Mouse (Mus musculus): ENCODE data around the gene Ryr2. TPM values are rescaled to one million over a fixed set of nuclear protein-coding genes. Genes with fewer than 3 reads are reported as not detected.

Gene Ryr2
- polyA plus RNA-seq, 1 experiment from 2014 or later = not detected

DNA sequence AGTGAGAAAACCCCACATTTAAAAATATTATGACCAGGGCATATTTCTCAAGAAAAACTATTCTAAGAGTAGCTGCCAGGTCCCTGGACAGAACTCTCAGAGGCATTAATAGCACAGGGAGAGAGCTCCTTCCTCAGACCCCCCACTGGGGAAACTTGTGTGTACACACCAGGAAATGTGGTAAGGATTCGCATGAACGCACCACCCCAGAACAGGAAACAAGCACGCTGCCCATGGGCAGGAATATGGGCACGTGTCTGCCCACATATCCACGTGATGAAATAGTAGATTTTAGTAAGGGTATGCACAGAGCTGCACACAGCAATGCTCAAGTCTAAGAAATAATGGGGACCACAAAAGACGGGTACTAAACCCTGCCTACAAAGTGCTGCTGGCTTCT, 72.8 kb downstream of the Ryr2 start:
- in situ Hi-C loops (cut with MboI; ENCODE audit: low pct_unique_long_range_greater_than_20kb) = no loop called here
- ATAC-seq (no peak), DNase-seq (ENCODE audit: low read depth, low spot score) (no peak)
- TF ChIP-seq CTCF (IDR thresholded peaks at IDR 0.05) = no peak
- POLR2A ChIA-PET = no interaction called here
- CTCF ChIA-PET = no interaction called here
- H3K27me3 ChIP-seq = no peaks in the 10 kb centered on the region

DNA sequence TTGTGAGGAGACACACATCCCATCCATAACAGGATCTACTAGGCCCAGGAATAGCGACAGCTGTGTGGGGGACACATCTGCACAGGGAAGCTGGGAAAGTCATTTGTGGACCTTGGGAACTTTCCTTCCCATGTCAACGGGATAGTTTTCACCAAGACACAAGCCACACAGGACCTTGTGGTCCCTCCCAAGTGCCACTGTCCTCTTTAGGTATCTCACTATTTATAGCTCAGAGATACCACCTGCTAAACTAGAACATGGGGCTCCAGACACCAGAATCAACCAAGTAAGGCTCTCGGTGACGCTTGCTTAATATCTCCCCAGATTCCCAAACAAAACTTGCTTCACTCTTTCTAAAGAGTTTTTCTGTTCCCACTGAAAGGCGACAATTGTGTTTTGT, 73.5 kb downstream of the Ryr2 start:
- CTCF ChIA-PET = no interaction called here
- no peaks in the 10 kb centered on the region for H3K27me3 ChIP-seq
- DNase-seq (ENCODE audit: low read depth, low spot score) = no peak
- no peak for ATAC-seq
- no peak for TF ChIP-seq CTCF (IDR thresholded peaks at IDR 0.05)
- POLR2A ChIA-PET = no interaction called here
- in situ Hi-C loops (cut with MboI; ENCODE audit: low pct_unique_long_range_greater_than_20kb) = no loop called here

DNA sequence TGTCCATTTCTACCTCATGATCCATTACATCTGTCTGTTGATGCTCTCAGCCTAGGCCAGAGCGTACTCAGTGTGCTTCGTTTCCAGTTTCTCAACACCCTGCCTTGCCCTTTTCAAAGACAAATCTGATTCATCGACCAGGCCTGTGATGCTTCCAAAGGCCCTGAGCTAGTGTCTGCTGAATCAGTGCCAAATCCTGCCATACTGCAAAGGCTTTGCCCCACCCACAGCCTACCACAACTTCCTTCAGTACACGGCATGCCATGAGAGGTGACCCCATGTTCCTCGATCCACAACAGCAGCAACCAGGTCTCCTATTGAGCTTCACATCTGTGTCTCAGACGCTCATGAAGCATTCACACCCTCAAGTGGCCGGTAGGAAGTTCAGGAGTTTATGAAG, 76.9 kb downstream of the Ryr2 start:
- no peaks in the 10 kb centered on the region for H3K27me3 ChIP-seq
- in situ Hi-C loops (cut with MboI; ENCODE audit: low pct_unique_long_range_greater_than_20kb) = no loop called here
- POLR2A ChIA-PET = no interaction called here
- no peak for TF ChIP-seq CTCF (IDR thresholded peaks at IDR 0.05)
- CTCF ChIA-PET = no interaction called here
- no peak for DNase-seq (ENCODE audit: low read depth, low spot score)
- no peak for ATAC-seq

DNA sequence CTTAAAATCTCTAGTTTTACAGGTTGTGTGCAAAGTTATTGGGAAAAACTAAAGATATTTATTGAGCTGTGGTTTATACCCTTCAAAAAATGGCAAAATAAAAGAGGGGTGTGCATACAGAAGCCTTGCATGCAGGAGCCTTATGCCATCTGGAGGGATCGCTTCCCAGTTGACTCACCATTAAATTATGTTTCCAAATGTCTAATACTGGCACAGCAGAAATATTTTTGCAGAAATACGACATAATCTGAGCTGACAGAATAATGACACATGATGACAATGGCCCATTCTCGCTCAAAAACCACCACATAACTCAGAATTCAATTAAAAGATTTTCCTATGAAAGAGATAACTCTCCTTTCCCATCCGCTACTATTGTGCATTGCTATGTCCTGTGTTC, 77.4 kb downstream of the Ryr2 start:
- ChIA-PET POLR2A (no interaction called here), CTCF (no interaction called here)
- ATAC-seq (no peak), DNase-seq (ENCODE audit: low read depth, low spot score) (no peak)
- no peaks in the 10 kb centered on the region for H3K27me3 ChIP-seq
- TF ChIP-seq CTCF (IDR thresholded peaks at IDR 0.05) = no peak
- in situ Hi-C loops (cut with MboI; ENCODE audit: low pct_unique_long_range_greater_than_20kb) = no loop called here

DNA sequence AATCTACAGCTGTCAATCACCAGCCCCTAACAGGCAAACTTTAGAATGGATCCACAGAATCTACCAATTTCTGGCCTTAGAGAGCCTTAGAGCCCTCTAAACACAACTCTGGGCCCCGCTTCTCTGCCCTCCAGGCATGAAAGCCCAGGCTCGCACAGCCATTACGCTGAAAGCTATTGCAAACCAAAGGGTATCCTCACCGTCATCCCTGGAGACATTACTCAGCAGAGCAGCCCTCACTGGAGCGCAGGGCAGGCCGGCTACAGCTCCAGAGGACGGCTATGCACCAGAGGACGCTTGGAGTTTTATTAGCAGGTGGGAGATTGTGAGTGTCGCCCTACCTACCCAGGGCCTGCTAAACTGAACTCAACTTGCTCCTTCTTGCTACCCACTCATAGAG, 88.7 kb downstream of the Ryr2 start:
- TF ChIP-seq CTCF (IDR thresholded peaks at IDR 0.05) = no peak
- H3K27me3 ChIP-seq = peaks cover 11% of the 10 kb centered on the region
- ChIA-PET CTCF (no interaction called here), POLR2A (no interaction called here)
- ATAC-seq (no peak), DNase-seq (ENCODE audit: low read depth, low spot score) (no peak)
- in situ Hi-C loops (cut with MboI; ENCODE audit: low pct_unique_long_range_greater_than_20kb) = no loop called here

DNA sequence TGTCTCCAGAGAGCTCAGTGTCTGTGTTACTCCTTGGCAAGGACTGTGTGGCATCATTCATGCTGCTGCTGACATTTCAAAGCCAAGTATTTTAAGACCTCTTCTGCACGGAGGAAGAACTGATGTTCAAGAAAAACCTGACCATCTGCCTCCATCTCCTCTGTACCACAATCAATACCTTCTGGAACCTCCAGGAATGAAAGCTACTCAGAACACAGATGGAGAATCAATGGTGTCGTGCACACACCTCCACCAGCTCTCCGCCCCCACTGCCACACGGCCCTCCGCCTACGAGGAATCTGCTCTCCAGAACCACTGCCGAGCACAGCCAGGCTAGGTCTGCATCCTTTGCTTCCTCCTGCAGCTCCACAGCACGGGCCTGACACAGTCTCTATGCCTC, 92.8 kb downstream of the Ryr2 start:
- CTCF ChIA-PET = no interaction called here
- ATAC-seq (no peak), DNase-seq (ENCODE audit: low read depth, low spot score) (no peak)
- POLR2A ChIA-PET = interaction anchor here (0.7 kb wide), 1 partner anchor 155 kb away, joined by 5 read pairs; no protein-coding TSS in a partner anchor
- H3K27me3 ChIP-seq = peaks cover 6% of the 10 kb centered on the region
- no peak for TF ChIP-seq CTCF (IDR thresholded peaks at IDR 0.05)
- in situ Hi-C loops (cut with MboI; ENCODE audit: low pct_unique_long_range_greater_than_20kb) = no loop called here

DNA sequence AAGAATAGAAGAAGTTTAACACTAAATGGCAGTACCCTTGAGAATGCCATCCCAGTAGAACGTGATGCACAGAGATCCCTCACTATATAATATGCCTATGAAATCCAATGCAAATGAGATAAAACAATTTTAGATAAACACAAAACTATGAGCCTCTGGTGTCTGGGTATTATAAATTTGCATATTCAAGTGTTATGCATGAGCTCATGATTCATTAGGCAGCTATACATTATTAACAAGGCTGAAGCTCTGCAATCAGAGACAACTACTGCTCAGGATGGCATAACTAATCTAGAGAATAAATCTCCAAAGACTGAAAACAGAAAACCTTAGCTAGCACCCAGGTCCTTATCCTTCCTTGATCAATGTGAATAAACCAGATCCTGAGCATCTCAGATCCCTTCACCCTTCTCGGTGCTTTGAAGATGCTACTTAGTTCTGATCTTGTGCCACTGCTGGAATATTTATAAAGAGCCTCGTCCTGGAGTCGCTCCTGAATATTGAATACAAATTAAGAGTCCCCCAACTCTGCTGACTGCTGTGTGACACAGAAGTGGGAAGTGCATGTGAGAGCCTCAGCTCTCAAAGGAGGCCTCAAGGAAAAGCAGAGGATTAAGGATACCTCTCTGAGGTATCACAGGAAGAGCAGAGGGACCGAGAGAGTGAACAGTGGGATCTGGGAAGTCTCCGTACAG, 97.6 kb downstream of the Ryr2 start:
- CTCF ChIA-PET = no interaction called here
- no peak for TF ChIP-seq CTCF (IDR thresholded peaks at IDR 0.05)
- POLR2A ChIA-PET = no interaction called here
- ATAC-seq = no peak
- H3K27me3 ChIP-seq = no peaks in the 10 kb centered on the region
- in situ Hi-C loops (cut with MboI; ENCODE audit: low pct_unique_long_range_greater_than_20kb) = no loop called here
- DNase-seq (ENCODE audit: low read depth, low spot score) = no peak

DNA sequence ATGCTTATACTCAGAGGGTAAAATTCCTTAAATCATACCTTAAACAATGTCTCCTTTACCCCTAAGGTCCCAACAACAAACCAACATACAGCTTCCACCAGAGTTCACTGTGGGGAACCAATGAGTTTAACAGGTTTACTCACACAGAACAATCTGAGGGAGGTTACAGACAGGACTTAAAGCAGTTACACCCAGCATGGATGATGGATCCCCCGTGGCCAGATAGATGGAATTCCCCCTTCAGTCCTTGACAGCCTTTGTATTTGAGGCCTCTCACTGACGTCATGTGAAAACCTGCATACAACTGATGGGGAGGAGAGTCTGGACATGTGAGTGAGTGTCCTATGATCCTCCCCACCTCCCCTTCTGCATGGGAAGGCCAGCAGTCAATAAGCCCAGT, 99.2 kb downstream of the Ryr2 start:
- DNase-seq (ENCODE audit: low read depth, low spot score) (no peak), ATAC-seq (no peak)
- POLR2A ChIA-PET = no interaction called here
- TF ChIP-seq CTCF (IDR thresholded peaks at IDR 0.05) = no peak
- in situ Hi-C loops (cut with MboI; ENCODE audit: low pct_unique_long_range_greater_than_20kb) = no loop called here
- H3K27me3 ChIP-seq = no peaks in the 10 kb centered on the region
- CTCF ChIA-PET = no interaction called here

DNA sequence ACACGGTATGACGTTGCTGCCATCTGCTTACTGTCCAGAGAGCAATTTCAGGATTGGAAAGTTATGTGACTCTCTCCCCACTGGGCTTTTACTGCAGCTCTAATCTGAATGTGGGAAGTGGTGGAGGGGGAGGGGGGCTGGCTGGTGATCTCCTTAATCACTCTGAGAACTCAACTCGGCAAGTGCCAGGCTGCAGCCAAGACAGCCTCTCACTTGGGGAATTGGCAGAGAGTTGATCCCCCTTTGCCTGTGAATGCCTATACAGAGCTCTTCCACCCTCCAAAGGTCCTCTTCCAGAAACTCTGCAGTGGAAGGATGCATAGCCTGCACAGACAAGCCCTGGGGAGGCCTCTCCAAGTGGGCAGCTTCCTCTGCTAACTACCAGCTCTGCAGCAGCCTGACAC, 104.9 kb downstream of the Ryr2 start:
- ATAC-seq = no peak
- no peaks in the 10 kb centered on the region for H3K27me3 ChIP-seq
- CTCF ChIA-PET = no interaction called here
- no peak for DNase-seq (ENCODE audit: low read depth, low spot score)
- TF ChIP-seq CTCF (IDR thresholded peaks at IDR 0.05) = no peak
- in situ Hi-C loops (cut with MboI; ENCODE audit: low pct_unique_long_range_greater_than_20kb) = no loop called here
- POLR2A ChIA-PET = no interaction called here

DNA sequence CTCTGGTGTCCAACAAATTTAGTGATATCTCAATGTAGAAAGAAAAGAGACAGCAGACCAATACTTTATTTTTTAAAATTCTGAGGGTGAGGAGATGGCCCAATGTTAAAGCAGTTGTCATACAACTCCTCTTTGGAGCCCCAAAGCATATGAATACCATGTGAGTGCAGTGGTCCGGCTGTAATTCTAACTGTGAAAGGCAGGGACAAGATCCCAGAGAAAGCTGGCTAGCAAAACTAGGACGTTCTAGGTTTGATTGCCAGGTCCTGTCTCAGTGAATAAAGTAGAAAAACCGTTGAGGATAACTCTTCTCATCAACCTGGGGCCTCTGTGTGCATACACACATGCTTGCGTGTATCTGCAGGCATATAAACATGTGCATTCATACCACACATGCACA, 106.9 kb downstream of the Ryr2 start:
- ATAC-seq = no peak
- CTCF ChIA-PET = no interaction called here

DNA sequence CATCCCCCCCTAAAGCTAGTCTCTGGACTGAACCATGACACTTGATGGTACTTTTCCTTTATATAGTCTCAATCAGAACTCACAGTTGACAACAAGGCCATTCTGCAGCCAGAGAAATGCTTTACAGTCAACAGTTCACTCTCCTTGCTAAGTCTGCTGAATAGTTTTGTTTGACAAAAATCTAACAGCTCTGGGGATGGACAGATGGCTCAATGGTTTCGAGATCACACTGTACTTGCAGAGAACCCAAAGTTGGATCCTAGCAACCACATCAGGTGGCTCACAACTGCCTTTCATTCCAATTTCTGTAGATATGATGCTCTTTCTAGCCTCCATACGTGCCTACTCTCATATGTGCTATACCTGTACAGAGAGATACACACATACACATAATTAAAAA, 109.4 kb downstream of the Ryr2 start:
- no peak for ATAC-seq
- TF ChIP-seq CTCF (IDR thresholded peaks at IDR 0.05) = no peak
- POLR2A ChIA-PET = no interaction called here

More for the DNA sequence above, 106.9 kb downstream of the Ryr2 start:
- in situ Hi-C loops (cut with MboI; ENCODE audit: low pct_unique_long_range_greater_than_20kb) = no loop called here
- no peak for DNase-seq (ENCODE audit: low read depth, low spot score)
- no peaks in the 10 kb centered on the region for H3K27me3 ChIP-seq
- no peak for TF ChIP-seq CTCF (IDR thresholded peaks at IDR 0.05)
- POLR2A ChIA-PET = no interaction called here

DNA sequence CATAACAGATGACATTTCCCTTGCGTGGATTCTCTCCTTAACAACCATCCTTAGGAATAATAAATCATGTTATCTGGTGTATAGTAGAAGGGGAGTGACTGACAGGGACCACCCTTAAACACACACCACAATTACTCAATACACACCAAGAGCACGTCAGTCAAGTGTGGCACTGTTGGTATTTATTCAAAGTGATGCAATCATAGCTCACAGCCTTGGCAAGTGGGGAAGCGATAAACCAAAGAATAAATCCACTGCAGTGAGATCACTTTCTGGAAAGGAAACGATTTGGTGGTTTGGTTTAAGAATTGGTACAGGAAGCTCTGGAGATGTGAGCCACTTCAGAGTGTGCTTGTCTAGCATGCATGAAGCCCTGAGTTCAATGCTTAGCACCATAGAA, 119.2 kb downstream of the Ryr2 start:
- ATAC-seq = no peak
- DNase-seq (ENCODE audit: low read depth, low spot score) = no peak
- H3K27me3 ChIP-seq = no peaks in the 10 kb centered on the region
- in situ Hi-C loops (cut with MboI; ENCODE audit: low pct_unique_long_range_greater_than_20kb) = no loop called here
- ChIA-PET POLR2A (no interaction called here), CTCF (interaction anchor here (1.6 kb wide), 1 partner anchor 12 kb away, joined by 4 read pairs; no protein-coding TSS in a partner anchor)
- no peak for TF ChIP-seq CTCF (IDR thresholded peaks at IDR 0.05)

More for the DNA sequence above, 109.4 kb downstream of the Ryr2 start:
- DNase-seq (ENCODE audit: low read depth, low spot score) = no peak
- in situ Hi-C loops (cut with MboI; ENCODE audit: low pct_unique_long_range_greater_than_20kb) = no loop called here
- peaks cover 3% of the 10 kb centered on the region for H3K27me3 ChIP-seq
- CTCF ChIA-PET = no interaction called here

All from Patski (cell line).